Mouse (Mus musculus) CH12.LX (cell line): ENCODE data around the gene Krt222.

Experiments
- BHLHE40 ChIP-seq: IDR thresholded peaks from 2 replicates; pipeline ENCODE4 v1.6.1; 2011; ENCODE audit warnings: mild to moderate bottlenecking, low read depth, low read length, improper control_type of control experiment
- CHD2 ChIP-seq: IDR thresholded peaks from 2 replicates; pipeline ENCODE4 v1.6.1; 2011; ENCODE audit warnings: low read length, improper control_type of control experiment
- CTCF ChIP-seq, 2 experiments: IDR thresholded peaks in 1 of 2; conservative IDR thresholded peaks in 1 of 2; 2 replicates each; pipeline ENCODE4 v1.5.1; 2011 to 2012; ENCODE audit warnings: low read depth in 2 of 2, low read length in 2 of 2, improper control_type of control experiment in 1 of 2, inconsistent platforms in 1 of 2, mild to moderate bottlenecking in 1 of 2, moderate library complexity in 1 of 2
- EP300 ChIP-seq: IDR thresholded peaks from 2 replicates; pipeline ENCODE4 v1.6.1; 2011; ENCODE audit warnings: low read length, improper control_type of control experiment
- ETS1 ChIP-seq: conservative IDR thresholded peaks from 2 replicates; pipeline ENCODE4 v1.6.1; 2012; ENCODE audit warnings: low read depth, mild to moderate bottlenecking, inconsistent platforms, low read length, improper control_type of control experiment, moderate library complexity
- GABPA ChIP-seq: IDR thresholded peaks from 2 replicates; pipeline ENCODE4 v1.6.1; 2012; ENCODE audit warnings: low read depth, low read length, improper control_type of control experiment, inconsistent platforms; ENCODE audit not compliant: insufficient replicate concordance
- JUND ChIP-seq: conservative IDR thresholded peaks from 2 replicates; pipeline ENCODE4 v1.6.1; 2011; ENCODE audit warnings: low read depth, low read length, improper control_type of control experiment
- MEF2A ChIP-seq: IDR thresholded peaks from 2 replicates; pipeline ENCODE4 v1.6.1; 2014; ENCODE audit warnings: low read depth, mild to moderate bottlenecking, inconsistent platforms, low read length, improper control_type of control experiment, borderline replicate concordance
- MYC ChIP-seq: IDR thresholded peaks from 2 replicates; pipeline ENCODE4 v1.6.1; 2011; ENCODE audit warnings: low read depth, mild to moderate bottlenecking, improper control_type of control experiment, low read length
- NELFE ChIP-seq: IDR thresholded peaks from 2 replicates; pipeline ENCODE4 v1.6.1; 2011; ENCODE audit warnings: low read depth, low read length, improper control_type of control experiment
- POLR2AphosphoS2 ChIP-seq: IDR thresholded peaks from 2 replicates; pipeline ENCODE4 v1.6.1; 2011; ENCODE audit warnings: low read depth, low read length, improper control_type of control experiment
- USF1 ChIP-seq: IDR thresholded peaks from 2 replicates; pipeline ENCODE4 v1.6.1; 2014; ENCODE audit warnings: low read depth, mild to moderate bottlenecking, inconsistent platforms, low read length, improper control_type of control experiment
- ZC3H11A ChIP-seq: IDR thresholded peaks from 2 replicates; pipeline ENCODE4 v1.6.1; 2012; ENCODE audit warnings: low read depth, mild to moderate bottlenecking, inconsistent platforms, low read length, improper control_type of control experiment
- ZNF384 ChIP-seq: IDR thresholded peaks from 2 replicates; pipeline ENCODE4 v1.6.1; 2012; ENCODE audit warnings: low read depth, low read length, improper control_type of control experiment, inconsistent platforms

DNA sequence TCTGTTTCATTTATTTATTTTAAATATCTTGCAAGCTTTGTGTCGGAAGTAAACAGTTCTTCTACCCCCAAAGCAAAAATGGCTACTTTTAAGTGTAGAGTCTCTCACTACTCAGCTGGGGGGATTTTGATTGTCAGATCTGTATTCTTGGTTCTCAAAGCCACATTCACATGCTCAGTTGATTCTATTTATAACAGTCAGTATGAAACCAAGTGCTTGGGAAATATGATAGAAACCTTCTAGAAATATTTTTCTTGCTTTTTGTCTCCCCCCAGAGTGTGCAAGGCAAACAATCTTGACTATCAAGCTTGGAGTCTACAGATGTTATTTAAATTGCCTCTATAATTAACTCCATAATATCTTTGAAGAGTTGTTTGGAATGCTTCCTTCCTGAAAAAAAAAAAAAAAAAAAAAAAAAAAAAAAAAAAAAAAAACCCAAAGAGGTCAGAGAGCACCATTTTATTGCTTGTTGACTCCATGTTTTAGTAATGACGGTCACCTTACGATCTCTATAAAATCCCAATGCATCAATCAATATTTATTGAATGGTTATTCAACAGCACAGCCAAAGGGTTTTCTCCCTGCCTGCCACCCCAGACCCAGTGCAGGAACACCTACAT lies 575 bp downstream of the Krt222 start:
- TF ChIP-seq ZNF384 (peak; percentile 97), GABPA (no peak), CHD2 (no peak), USF1 (no peak), BHLHE40 (no peak), ZC3H11A (no peak), CTCF (conservative IDR thresholded peaks at IDR 0.05 in 1 of 2, IDR thresholded peaks at IDR 0.05 in 1 of 2; ENCODE audit: low read depth in 2 of 2, low read length in 2 of 2) (no peak; a peak in 1 of 4 replicates), EP300 (no peak), ETS1 (peak; percentile 62; the same call in 1 of the 2 replicates), JUND (no peak), MYC (0 out of 2 replicates have a peak, but pooled peaks have one; percentile 47), NELFE (no peak), MEF2A (peak; percentile 90), POLR2AphosphoS2 (no peak)
